Mouse (Mus musculus) gastrocnemius, adult 18-20 months (tissue): ENCODE results near the gene Gm266. TPM values are rescaled to one million over a fixed set of nuclear protein-coding genes. Genes with fewer than 3 reads are reported as not detected.

Source experiments
- DNase-seq: peaks from one replicate; pipeline ENCODE4 v3.0.0; 2021; ENCODE audit warnings: low spot score
- total RNA-seq, 2 experiments: library from RNA; stranded (reverse); gene quantifications; 2 replicates each; pipeline ENCODE4 v1.2.3; 2021

The Gm266 gene
- total RNA-seq, 2 experiments from 2014 or later = 0.18 TPM; not detected in 1

DNA sequence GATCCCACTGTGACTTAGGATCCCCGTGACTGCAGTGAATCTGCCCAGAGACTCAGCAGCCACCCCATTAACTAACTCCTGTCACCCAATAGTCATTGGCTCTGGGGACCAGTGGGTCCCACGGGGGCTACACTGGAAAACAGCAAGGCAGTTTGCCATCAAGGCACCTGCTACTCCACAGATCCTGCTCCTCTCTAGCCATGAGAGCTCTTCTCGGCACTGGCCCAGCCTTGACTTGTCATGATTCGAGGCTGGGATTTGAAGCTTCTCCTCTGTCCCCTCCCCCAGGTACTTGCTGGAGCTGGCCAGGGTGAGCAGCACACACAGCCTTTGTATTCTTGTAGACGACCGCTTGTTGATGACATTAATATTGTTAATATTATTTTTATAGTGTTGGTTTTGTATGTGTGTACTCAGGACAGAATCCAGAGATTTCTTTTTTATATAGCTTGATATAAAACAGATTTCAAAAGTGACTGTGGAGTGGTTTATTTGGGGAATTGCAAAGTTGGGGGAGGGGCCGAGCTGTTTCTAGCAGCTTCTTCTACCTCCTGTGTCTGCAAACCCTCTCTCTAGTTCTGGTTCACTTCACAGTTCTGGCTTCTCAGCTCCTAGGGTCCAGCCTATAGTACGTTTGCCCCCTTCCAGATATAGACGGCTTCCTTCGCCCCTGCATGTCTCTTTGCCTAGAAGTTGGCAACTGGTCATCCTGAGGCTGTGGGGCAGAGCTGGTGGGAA lies 30.9 kb downstream of the Gm266 start:
- no peak for DNase-seq

DNA sequence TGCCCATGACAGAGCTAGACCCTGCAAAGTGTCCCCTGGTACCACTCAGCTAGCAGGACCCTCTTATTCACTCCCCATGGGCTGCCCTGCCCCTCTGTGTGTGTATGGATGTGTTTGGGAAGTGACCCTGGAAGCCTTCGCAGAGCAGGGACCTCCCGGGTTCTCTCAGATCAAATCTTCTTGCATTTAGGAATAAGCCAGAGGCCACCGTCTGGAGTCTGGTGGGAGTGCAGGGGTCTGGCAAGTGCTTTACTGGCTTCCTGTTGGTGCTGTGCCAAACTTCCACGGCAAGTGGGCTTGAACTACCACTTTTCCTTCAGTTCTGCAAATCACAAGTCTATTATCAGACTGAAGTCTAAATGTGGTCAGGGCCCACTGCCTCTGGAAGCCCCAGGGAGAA lies 31.6 kb downstream of the Gm266 start:
- DNase-seq = no peak

DNA sequence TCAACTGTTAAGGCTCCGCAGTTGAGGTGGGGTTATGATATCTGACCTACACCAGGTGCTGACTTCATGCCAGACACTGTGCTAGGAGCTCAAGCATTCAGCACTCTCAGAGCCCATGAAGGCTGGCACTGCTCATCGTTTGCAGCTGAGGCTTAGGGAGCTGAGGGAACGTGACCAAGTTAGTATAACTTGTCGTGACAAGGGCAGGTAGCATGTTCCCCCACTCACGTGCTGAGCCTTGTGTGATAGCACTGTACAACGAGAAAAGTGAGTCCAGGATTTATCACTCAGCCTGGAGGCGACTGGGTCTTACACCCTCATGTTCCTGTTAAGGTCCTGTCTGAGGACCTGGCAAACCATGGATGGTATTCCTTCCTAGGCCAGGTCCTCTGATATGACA lies 34.1 kb downstream of the Gm266 start:
- no peak for DNase-seq

DNA sequence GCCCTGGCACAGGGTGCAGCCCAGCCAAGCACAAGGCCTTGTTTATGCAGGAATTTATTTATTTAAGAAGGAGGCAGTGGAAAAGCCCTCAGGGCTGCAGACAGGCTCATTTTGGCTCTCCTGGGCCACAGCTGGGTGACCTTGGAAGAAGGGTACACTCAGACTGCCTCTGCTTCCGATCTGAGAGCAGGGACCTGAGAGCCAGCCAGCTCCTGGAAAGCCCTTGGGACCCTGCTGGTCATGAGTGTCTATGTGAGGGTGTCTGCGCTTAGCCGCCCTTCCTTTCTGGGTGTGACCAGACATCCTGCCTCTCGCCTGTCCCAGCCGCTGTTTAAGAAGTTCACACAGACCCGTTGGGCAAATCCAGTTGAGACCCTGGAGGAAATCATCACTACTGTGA lies 35.3 kb downstream of the Gm266 start:
- peak; percentile 73 for DNase-seq

DNA sequence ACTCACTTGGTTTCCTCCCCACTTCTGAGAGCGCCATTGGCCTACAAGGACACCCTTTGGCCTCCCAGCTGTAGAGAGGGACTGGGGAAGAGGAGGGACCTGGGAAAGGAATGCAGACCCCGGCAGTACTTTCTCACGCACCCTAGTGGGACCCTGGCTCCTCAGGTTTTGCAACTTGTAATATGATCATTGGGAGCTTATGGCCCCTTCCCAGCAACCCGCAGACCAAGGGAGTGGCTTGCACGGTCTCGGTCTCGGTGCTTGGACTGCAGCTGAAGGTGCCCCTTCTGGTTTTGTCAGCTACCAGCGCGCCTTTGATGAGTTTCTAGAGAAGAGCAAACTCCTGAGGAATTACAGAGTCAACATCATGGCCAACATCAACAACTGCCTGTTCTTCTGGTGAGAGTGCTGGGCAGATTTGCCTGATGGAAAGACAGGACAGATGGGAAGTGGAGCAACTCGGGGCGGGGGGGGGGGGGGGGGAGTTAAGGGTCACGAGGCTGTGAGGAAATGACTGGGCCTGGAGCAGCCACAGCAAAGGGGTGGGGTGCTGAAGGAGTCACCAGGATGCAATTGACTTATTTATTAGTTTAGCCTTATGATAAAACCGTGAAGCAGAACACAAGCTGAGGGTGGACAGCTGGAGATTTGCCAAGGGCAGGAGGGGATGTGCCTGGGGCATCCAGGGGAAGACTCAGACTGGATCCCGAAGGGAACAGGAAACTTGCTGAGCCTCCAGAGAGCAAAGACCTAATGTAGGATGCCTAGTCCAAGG lies 36.5 kb downstream of the Gm266 start:
- peak; percentile 46 for DNase-seq

DNA sequence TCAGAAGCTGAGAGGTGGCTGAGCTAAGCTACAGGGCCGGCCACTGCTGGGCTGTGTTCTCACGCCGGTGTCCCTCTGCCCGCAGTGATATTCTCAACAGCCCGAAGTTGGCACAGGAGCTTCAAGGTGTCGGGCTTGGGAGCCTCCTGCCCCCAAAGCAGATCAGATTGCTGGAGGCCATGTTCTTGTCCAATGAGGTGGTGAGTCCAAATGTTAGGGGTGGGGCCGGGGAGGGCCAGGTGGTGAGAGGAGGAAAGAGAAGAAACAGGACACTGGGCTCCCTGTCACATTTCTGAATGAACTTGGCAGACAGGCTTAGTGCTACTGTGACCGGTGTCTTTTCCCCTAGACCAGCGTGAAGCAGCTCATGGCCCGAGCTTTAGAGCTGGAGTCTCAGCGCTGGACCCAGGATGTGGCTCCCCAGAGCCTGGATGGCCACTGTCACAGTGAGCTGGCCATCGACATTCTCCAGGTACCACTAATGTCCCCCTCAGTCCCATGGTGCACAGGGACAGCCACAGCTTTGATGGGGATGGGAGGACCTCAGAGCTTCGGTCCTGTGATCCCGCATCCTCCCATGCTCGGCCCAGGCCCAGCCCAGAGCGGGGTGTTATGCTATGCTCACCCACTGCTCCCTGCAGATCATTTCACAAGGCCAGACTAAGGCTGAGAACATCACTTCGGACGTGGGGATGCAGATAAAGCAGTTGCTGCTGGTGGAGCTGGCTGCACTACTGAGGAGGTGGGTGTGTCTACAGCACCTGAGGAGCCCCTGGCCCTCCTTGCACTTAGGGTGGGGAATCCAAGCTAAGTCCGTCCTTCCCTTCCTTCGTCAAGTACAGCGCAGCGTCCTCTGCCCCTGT lies 37.5 kb downstream of the Gm266 start:
- peak; percentile 68 for DNase-seq

DNA sequence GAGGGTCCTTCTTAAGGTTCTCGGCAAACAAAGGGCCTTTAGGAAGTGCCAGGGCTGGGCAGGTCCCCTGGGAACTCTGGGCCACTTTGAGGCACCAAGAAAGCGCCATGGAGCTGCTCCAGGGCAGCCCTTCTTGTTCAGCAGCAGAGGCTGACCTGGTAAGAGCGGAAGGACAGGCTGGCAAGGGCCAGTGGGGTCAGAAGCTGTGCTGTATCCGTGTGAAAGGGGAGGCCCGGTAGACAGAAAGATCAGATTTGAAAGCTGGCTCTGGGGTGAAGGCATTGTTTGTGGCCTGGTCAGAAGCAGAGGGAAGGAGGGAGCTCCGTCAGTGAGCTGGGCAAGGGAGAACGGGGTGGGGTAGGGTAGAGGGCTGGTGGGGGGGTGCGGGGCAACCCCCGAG lies 38.3 kb downstream of the Gm266 start:
- no peak for DNase-seq

DNA sequence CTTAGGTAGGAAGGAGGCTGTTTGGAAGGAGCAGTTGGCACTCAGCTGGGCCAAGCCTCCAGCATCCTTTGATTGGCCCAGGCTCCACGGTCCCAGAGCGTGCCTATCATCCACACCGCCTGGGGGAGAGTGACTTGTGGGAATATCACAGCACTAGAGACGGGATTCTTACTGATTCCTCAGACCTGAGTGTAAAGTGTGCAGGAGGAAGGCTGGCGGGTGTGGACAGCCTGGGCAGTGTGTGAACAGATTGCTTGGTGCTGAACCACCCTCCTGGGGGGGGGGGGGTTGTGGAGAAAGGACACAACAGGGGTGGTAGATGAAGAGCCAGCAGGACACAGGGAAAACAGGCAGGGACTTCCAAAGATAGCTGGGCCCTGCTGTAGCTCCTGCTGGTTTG lies 38.9 kb downstream of the Gm266 start:
- no peak for DNase-seq

DNA sequence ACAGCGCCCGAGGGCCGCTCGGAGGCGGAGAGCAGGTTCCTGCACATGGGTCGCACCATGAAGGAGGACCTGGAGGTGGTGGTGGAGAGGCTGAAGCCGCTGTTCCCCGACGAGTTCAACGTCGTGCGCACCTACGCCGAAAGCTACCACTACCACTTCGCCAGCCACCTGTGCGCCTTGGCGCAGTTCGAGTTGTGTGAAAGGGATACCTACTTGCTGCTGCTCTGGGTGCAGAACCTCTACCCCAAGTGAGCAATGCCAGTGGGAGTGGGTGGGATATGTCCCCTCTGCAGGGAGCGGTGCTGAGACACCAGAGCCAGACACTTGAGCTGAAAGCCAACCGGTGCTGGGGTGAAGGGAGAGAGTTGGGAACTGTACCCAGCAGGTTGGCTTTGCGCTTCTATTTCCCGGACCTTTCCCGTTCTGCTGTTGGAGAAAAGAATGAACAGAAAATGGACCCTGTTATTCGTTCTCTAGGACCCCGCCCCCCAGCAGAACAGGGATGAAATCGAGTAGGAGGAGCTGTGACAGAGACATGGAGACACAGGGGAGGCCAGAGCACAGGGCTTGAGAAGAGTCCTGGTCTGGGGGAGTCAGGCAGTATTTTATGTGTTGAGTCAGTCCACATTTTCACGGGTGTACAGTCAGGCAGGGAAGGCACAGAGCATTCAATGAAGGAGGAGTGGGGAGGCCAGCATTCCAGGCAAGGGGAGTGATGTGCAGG lies 39.6 kb downstream of the Gm266 start:
- DNase-seq = peak; percentile 5

DNA sequence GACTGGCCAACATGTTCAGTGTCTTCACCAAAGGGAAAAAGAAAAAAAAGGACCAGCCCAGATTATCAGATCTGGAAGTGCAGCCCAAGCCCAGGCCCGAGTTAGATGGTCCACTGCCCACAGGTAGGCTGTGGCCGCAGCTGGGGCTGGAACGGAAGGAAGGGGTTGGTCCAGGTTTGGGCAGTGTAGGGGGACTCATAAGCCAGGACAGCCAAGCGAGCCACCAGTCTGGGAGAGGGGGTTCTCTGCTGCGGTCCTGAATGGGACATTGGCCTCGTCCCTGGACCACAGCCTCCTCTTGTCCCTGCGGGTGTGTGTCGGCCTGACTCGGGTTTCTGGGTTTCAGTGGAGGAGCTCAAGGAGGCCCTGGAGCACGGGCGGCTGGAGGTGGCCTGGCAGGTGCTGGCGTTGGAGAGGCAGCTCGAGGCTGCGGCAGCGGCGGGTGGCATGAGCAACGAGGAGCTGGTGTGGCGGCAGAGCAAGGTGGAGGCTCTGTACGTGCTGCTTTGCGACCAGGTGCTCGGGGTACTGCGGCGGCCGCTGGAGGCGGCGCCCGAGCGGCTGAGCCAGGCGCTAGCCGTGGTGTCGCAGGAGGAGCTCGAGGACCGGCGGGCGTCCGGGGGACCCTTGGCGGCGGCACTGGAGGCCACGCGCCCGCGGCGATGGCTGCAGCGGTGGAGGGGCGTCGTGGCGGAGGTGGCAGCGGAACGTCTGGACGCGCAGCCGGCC lies 40.3 kb downstream of the Gm266 start:
- no peak for DNase-seq

DNA sequence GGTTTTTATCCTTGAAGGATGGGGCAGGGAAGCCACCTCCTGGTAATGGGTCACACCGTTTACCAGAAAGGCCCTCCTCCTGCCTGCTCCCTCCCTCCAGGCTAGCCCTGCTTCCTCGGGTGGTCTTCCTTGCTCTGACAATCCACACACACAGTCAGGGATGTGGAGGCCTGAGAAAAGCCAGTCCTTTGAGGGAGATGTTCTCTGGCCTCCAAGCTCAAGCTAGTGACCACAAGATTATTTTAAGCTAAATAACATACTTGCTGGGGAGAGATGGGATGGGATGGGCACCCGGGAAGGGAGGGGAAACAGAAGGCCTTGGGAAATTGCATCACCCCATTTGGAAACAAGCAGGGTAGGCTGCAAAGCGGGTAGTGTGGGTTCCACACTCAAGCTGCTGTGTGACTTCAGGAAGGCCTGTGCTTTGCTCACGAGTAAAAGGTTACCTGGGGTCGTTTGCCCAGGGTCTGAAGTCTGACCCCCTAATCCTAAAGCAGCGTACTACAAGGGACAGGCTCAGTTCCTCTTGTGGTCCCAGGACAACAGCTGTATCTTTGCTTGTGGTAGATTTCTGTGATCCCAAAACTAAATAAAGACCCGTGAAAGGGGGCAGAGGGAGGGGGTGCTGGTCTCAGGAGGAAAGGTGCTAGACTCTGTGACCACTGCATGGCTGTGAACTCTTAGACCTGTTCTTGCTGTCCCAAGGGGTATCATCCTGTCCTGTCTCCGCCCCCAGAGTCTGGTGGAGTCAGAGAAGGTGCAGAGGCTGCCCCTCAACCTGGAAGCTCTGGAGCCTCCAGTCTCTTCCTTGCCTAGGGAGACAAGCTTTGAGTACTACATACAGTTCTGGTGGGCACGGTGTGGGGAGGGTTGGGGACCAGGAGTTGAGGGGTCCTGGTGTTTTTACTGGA lies 41.4 kb downstream of the Gm266 start:
- DNase-seq = no peak

DNA sequence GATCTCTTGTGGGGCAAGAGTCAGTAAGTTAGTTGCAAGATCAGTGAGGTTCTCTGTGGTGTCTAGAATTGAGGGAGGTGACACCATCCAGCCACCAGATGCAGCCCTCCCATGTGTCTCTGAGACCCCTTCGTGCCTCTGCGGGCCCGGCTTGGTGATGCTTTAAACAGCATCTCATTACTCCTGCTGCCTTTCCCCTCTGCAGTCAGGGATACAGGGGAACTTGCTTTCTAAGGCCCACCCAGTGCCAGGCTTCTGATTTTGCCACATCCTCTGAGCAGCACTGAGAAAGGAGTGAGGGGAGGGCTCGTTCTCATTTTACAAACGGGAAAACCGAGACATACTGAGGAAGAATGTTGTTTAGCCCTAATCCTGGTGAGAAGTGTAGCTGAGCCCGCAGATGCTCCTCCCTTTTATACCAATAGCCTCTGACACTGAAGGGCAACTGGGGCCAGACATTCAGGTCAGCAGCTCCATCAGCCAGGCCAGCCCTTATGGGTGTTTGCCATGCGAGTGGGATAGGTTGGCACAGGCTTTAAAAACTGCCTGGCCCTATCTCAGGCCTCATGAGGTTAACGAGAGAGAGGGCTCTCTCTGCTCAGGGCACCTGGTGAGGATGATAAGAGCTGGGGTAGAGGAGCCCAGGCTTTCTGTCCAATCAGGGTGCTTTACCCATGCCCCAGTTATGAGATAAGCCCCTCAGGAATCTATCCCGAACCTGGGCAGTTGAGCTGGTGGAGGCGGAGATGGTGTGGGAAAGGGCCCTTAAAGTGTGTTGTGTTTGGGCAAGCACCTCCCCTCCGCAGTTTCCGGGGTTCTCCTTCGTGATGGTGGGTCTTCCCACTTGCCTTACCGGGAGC lies 42.4 kb downstream of the Gm266 start:
- DNase-seq = no peak

DNA sequence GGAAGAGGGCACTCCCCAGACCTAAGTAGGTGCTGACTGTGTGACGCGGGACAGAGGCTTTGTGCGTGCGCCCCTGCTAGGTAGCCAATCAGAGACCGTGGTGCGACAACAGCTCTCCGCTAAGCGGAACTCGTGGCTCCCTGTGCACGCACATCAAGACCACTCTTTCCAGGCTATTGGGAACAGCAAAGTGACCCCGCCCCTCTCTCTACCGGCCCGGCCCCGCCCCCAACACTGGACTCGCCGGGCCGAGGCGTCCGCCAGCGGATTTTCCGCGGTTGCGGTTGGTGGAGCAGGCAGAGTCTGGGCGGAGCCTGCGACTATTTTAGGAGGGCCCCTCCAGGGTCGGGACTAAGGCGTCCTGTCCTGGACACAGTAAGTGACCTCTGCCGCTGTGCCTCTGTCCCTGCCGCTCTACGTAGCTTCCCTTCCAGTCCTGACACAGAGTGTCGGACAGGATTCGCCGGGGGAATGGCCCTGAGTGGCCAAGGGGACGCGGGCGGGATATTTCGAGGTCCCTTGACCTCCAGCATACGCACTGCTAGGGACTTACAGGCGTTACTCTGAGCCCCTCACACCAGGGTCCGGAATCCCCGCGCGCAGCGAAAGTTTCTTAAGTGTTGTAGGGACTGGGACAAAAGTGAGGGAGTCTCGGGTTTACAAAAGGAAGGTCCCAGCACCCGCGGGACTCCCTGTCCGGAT lies 43.2 kb downstream of the Gm266 start, which contains the start of gene Tnfaip2:
TSS of gene Tnfaip2 (plus strand) at position 161 of the 702 bp plus-strand sequence.
- peak; percentile 88 for DNase-seq

DNA sequence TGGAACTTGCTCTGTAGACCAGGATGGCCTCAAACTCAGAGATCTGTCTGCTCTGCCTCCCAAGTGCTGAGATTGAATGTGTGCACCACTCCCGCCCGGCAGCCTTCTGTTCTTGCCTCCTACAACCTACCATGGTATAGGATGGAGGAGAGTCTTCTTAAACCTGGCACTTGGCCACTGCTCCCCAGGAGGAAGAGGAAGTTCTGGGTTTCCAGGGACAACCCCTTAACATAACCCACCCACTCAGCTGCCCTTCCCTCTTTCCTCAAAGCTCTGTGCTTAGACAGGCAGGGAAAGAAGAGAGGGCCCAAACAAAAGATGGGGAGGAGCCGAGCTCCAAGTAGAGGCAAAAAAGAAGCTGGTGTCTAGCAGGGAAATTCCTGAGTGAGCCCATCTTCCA lies 44.1 kb downstream of the Gm266 start:
- no peak for DNase-seq

DNA sequence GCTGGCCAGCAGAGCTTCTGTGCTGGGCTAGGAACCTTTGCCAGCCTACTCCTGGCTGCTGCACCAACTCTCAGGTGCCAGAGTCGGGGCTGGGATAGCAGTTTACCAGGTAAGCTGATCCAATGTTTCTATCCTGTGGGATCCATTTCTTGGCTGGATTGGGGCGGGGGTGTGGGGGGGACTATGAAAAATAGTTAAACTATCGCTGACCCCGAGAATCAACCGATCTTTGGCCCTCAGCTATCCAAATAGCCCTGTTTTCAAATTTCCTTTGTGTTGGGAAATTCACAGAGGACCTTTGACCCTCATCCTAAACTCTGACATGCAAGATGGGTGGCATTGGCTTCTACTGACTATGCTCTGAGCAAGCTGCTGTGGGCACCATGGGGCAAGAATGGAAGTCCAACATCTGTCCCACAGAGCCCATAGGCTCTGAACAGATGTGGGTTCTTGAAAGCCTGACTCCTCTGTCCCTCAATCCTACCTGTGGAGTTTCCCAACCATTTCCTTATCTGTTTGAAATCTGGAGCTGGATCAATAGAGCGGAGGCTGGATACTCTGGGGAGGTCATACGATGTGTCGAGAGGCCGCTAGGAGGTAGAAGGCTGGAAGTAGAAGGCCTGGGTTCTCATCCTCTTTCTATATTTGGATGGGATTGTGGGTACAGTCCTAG lies 44.8 kb downstream of the Gm266 start:
- DNase-seq = no peak

DNA sequence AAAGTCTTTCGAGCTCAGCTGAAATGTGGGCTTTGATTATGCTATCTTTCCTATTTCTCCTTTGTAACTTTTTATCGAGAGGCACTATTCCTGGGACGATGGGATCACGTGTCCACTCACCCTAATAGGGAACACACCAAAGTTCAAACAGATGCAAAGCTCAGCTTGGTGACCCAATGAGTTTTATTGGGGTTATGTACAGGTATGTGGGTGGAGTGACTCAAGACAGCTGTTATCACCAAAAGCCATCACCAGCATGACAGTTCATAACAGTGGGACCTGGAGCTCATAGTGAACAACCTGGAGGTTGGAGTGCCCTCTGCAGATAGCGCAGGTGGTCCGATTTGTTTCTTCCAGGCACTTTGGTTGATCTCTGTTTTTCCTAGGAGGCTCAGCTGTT lies 46.8 kb downstream of the Gm266 start:
- no peak for DNase-seq

DNA sequence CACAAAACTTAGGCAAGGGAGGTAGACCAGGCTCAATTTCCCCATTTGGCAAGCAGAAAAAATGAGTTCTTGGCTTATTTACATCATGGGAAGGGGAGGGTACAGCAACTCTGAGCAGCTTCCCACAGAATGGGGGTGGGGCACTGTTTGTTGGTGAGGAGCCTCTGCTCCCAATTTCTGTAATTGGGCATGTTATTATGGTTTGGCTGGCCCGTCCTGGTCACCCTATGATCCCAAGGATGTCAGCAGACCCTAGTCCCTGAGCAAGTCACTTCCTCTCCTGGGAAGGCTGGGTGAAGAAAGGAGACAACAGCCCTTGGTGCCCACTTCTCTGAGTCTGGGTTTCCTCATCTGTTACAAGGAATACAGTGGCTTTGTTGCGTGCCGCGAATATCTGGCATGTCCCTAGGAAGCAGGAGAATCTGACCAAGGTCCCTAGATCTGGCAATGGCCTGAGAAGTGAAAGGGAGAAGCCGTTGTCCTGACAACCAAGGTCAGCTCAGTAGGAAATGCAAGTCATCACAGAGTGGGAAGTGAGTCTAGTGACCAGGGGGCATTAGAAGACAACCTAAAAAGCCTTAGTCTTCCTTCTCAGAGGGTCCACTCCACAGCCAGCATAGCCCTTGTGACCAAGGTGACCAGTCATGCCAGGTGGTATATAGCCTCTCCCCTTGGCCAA lies 48.3 kb downstream of the Gm266 start:
- DNase-seq = no peak
